Mouse (Mus musculus) brown adipose tissue, adult 24 weeks (tissue): ENCODE measurements around the gene Dydc1. TPM values are rescaled to one million over a fixed set of nuclear protein-coding genes. Genes with fewer than 3 reads are reported as not detected.

Source experiments
- H3K27ac ChIP-seq: fragments of 200-500 bp; replicated peaks from 2 replicates; pipeline ENCODE4 v1.5.1; 2012; ENCODE audit warnings: low read depth, mild to moderate bottlenecking, low read length
- H3K4me1 ChIP-seq: fragments of 200-500 bp; 2 replicates; pipeline ENCODE4 v1.6.1; 2012; ENCODE audit warnings: low read length, mixed read lengths; ENCODE audit not compliant: control insufficient read depth, insufficient read depth, insufficient read length
- H3K4me3 ChIP-seq: fragments of 200-500 bp; 2 replicates; pipeline ENCODE4 v1.5.1; 2012; ENCODE audit warnings: low read depth, mild to moderate bottlenecking, low read length, moderate library complexity; ENCODE audit not compliant: insufficient read depth
- polyA plus RNA-seq: library from polyadenylated mRNA; stranded (reverse); fragments of >200 nt; gene quantifications from 2 replicates; pipeline ENCODE4 v1.2.4, GENCODE M21; 2012; ENCODE audit not compliant: missing spikeins, insufficient read depth, insufficient read length

Gene Dydc1
- polyA plus RNA-seq, 1 experiment = not detected

- Histone ChIP-seq H3K27ac (no peak overlapping the region), H3K4me1 (no peaks in the 10 kb centered on the region), H3K4me3 (no peak overlapping the region)
Observed at GRCm38 (mm10) chr14:41127997-41128396, 55.3 kb downstream of the Dydc1 start.

- H3K4me3 ChIP-seq = no peak within 1 kb of the TSS
- H3K27ac ChIP-seq = no peak within 1 kb of the TSS
- H3K4me1 ChIP-seq = no peaks in the 10 kb centered on the region
Observed at GRCm38 (mm10) chr14:41131540-41131939, 58.8 kb downstream of the Dydc1 start, which contains the start of gene Sftpa1. Gene Sftpa1 (plus strand): TSS chr14:41131782.

GRCm38 (mm10) chr14:41137006-41137405 lies 64.3 kb downstream of the Dydc1 start:
- Histone ChIP-seq H3K4me3 (no peak overlapping the region), H3K27ac (no peak overlapping the region), H3K4me1 (no peaks in the 10 kb centered on the region)

- no peaks in the 10 kb centered on the region for H3K4me1 ChIP-seq
- no peak overlapping the region for H3K4me3 ChIP-seq
- no peak overlapping the region for H3K27ac ChIP-seq
Observed at GRCm38 (mm10) chr14:41140686-41141085, 68.0 kb downstream of the Dydc1 start.

Other genes starting within 250 kb of the Dydc1 start
- gene Sh2d4b, start 179.6 kb upstream of the Dydc1 start, polyA plus RNA-seq = not detected in 2 replicates
- 27.1 and 43.2 TPM in 2 replicates for gene Tspan14, start 106.1 kb upstream of the Dydc1 start, polyA plus RNA-seq
- 532 and 638 TPM in 2 replicates for gene Fam213a, start 59.1 kb upstream of the Dydc1 start, polyA plus RNA-seq
- not detected in 2 replicates for gene Dydc2, start 3.7 kb upstream of the Dydc1 start, polyA plus RNA-seq
- 0.33 and 2.6 TPM in 2 replicates for gene Mat1a, start 32.1 kb downstream of the Dydc1 start, polyA plus RNA-seq
- not detected in 2 replicates for gene Sftpa1, start 58.9 kb downstream of the Dydc1 start, polyA plus RNA-seq
- not detected in 2 replicates for gene Mbl1, start 78.5 kb downstream of the Dydc1 start, polyA plus RNA-seq
- not detected in 2 replicates for gene Sftpd, start 112.2 kb downstream of the Dydc1 start, polyA plus RNA-seq
- not detected in 2 replicates for gene Gm2832, start 205.9 kb downstream of the Dydc1 start, polyA plus RNA-seq